Mouse (Mus musculus) neural tube, embryonic 12.5 days (tissue): ENCODE data around the gene Morc2a. TPM values are rescaled to one million over a fixed set of nuclear protein-coding genes. Genes with fewer than 3 reads are reported as not detected.

Source experiments
- ATAC-seq: fragments of 200-750 bp; cut with Nextera tagmentation; 2 replicates; pipeline ENCODE4 v1.8.0; 2017; ENCODE audit warnings: low read depth, mild to moderate bottlenecking, moderate TSS enrichment, moderate library complexity; ENCODE audit not compliant: low FRiP score
- H3K27ac ChIP-seq: fragments of 300-500 bp; sonication (generic); 2 replicates; pipeline ENCODE4 v1.5.1; 2016
- H3K27me3 ChIP-seq: fragments of 300-500 bp; sonication (generic); replicated peaks from 2 replicates; pipeline ENCODE4 v1.6.1; 2016; ENCODE audit warnings: mild to moderate bottlenecking
- H3K36me3 ChIP-seq: fragments of 300-500 bp; sonication (generic); 2 replicates; pipeline ENCODE4 v1.6.1; 2016; ENCODE audit warnings: mild to moderate bottlenecking
- H3K4me1 ChIP-seq: fragments of 300-500 bp; sonication (generic); 2 replicates; pipeline ENCODE4 v1.6.1; 2016
- H3K4me2 ChIP-seq: fragments of 300-500 bp; sonication (generic); replicated peaks from 2 replicates; pipeline ENCODE4 v1.6.1; 2016; ENCODE audit warnings: mild to moderate bottlenecking
- H3K4me3 ChIP-seq: fragments of 300-500 bp; sonication (generic); 2 replicates; pipeline ENCODE4 v1.5.1; 2016
- H3K9ac ChIP-seq: fragments of 300-500 bp; sonication (generic); 2 replicates; pipeline ENCODE4 v1.6.1; 2016; ENCODE audit warnings: mild to moderate bottlenecking
- H3K9me3 ChIP-seq: fragments of 300-500 bp; sonication (generic); 2 replicates; pipeline ENCODE4 v1.6.1; 2016; ENCODE audit warnings: mild to moderate bottlenecking
- WGBS: fragments of 180-500 bp; shearing (Covaris S2); methylation state at CpG from one replicate; pipeline ENCODE4 v1.1.7; 2016; 5-methylcytosine and 5-hydroxymethylcytosine counted together
- polyA plus RNA-seq: library from polyadenylated mRNA; unstranded; fragments of >200 nt; fragmentation: Nextera tagmentation; extraction: Ambion mirVana; gene quantifications from 2 replicates; pipeline ENCODE4 v1.2.1, GENCODE M21; 2016

Gene Morc2a
- polyA plus RNA-seq, 1 experiment from 2014 or later = 55.9 TPM

DNA sequence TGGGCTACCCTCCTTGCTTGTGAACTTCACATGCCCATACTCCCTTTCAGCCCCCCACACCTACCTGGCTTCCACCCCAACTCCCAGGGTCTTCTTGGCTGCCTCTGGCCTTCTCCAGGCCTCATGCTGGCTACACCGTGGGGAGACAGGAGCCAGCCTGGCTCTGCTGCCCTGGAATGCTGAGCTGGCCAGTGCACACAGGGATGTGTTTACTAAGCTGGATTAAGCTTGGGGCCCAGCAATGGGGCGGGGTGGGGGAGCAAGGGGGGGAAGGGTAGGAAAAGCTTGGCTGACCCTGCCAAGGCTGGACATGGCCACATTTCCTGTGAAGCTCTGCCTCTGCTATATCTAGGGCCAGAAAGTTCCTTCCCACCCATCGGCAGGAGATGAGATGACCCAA, 73.0 kb downstream of the Morc2a start:
- 70% methylated on average over 3 of the region's 3 CpGs for WGBS
- Histone ChIP-seq H3K27me3 (no peaks in the 10 kb centered on the region), H3K9me3 (no peaks in the 10 kb centered on the region), H3K4me1 (no peaks in the 10 kb centered on the region; the same call in 1 of the 2 replicates), H3K4me2 (no peak overlapping the region), H3K36me3 (no peaks in the 10 kb centered on the region), H3K27ac (no peak overlapping the region), H3K4me3 (no peak overlapping the region), H3K9ac (no peak overlapping the region)
- ATAC-seq = no peak

DNA sequence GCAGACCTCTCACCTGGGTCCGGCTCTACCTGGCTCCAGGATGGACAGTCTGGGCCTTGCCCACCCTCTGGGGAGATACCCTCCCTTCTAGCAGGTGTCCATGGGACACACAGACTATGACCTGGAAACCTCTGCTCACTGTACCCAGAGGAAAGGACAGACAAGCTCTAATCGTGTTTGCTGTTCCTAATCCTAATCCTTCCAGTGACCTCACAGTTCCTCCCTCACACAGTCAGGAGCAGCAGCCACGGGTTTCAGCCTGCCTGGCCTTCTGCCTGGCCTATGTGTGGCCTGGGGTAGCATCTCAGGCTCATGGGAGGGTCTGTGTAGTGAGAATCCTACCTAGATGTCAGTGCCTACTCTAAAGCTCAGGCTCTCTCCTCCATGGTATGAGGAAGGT, 73.9 kb downstream of the Morc2a start:
- Histone ChIP-seq H3K27me3 (no peaks in the 10 kb centered on the region), H3K9me3 (no peaks in the 10 kb centered on the region), H3K36me3 (no peaks in the 10 kb centered on the region), H3K4me2 (no peak overlapping the region), H3K4me1 (no peaks in the 10 kb centered on the region; the same call in 1 of the 2 replicates), H3K27ac (no peak overlapping the region), H3K9ac (no peak overlapping the region), H3K4me3 (no peak overlapping the region)
- no peak for ATAC-seq
- WGBS = 55% methylated on average over 3 of the region's 3 CpGs

GRCm38 (mm10) chr11:3723910-3724309, 74.9 kb downstream of the Morc2a start:
- Histone ChIP-seq H3K4me1 (no peaks in the 10 kb centered on the region; the same call in 1 of the 2 replicates), H3K4me3 (no peak overlapping the region), H3K36me3 (no peaks in the 10 kb centered on the region), H3K9ac (no peak overlapping the region), H3K9me3 (no peaks in the 10 kb centered on the region), H3K4me2 (no peak overlapping the region), H3K27ac (no peak overlapping the region), H3K27me3 (no peaks in the 10 kb centered on the region)
- ATAC-seq = no peak
- 74% methylated on average over 4 of the region's 4 CpGs for WGBS

DNA sequence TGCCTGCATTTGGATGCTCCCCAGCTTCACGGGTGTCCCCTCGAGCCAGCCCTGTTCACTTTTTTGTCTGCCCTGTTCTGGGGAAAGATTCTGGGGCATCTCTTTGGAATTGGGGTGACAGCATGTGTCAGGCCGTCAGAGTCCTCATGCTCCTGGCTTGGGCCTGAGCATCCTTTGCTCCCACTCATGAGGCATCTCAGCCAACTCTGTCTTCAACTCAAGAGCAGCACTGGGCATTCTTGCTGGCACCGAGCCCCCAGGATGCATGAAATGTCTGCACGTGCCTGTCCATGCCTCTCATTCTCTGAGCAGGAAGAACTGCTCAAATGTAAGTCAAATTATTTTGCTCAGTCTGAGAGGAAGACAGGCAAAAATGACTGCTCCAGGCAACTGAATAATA, 75.7 kb downstream of the Morc2a start:
- Histone ChIP-seq H3K9ac (no peak overlapping the region), H3K27ac (no peak overlapping the region), H3K27me3 (no peaks in the 10 kb centered on the region), H3K4me3 (no peak overlapping the region), H3K4me1 (no peaks in the 10 kb centered on the region; the same call in 1 of the 2 replicates), H3K4me2 (no peak overlapping the region), H3K9me3 (no peaks in the 10 kb centered on the region), H3K36me3 (no peaks in the 10 kb centered on the region)
- ATAC-seq = no peak
- WGBS = 78% methylated on average over 5 of the region's 5 CpGs

DNA sequence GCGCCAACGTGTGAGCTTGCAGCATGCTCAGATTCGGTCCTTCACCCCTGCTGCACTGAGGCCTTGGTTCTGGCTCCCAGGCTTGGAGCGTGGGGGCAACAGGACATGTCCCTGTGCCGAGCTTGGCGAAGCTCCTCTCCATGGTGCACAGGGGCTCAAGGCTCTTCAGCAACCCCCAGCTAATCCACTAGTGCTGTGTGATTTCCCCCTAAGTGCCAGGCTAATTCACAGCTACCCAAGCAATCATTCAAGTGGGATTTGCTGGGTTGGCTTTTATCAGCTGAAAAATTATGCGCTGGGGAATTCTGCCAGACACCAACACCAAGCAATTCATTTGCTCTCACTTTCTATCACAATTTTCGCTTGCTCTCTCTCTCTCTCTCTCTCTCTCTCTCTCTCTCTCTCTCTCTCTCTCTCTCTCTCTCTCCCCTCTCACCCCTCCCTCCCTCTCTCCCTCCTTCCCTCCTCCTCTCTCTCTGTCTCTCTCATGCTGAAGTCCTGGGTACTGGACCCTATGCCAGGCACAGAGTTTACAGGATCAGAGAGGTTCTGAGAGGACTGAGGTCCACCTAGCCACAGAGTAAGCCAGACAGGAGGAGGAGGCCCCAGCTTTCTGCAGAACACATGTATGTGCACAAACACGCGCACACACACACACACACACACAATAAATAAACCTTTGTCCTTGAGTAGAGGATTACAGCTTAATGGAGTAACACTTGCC, 76.5 kb downstream of the Morc2a start:
- no peaks in the 10 kb centered on the region for H3K36me3 ChIP-seq
- H3K4me2 ChIP-seq = no peak overlapping the region
- H3K4me1 ChIP-seq = no peaks in the 10 kb centered on the region; the same call in 1 of the 2 replicates
- no peak overlapping the region for H3K9ac ChIP-seq
- H3K4me3 ChIP-seq = no peak overlapping the region
- no peaks in the 10 kb centered on the region for H3K27me3 ChIP-seq
- ATAC-seq = no peak
- H3K27ac ChIP-seq = no peak overlapping the region
- no peaks in the 10 kb centered on the region for H3K9me3 ChIP-seq
- 69% methylated on average over 10 of the region's 10 CpGs for WGBS

DNA sequence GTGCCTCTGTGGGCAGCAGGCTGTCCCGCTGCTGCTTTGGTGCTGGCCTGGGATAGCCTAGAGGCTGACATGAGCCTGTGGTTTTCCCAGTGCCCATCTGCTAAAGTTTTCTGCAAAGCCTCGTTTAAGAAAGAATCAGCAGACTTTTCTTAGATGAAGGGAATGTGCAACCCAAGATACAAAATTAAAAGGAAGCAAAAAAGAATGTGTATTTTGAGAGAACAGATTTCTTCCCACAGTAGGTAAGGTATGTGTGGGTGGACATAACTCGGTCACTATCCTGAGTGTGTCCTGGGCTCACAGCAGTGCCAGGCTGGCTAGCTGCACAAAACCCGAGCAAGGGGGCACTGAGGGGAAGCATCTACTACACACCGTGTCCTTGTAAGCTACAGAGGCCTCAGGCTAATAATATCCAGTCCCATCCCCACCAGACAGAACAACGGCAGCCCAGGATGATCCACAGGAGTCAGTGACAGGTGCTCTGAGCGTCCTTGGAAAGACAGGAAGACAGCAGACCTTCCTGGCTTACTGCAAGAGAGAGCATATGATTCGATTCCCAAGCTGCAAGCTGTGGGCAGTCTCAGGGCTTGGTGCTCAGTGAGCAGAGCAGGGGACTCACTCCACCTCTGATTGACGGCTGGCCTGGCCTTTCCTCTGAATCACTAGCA, 78.6 kb downstream of the Morc2a start:
- Histone ChIP-seq H3K4me3 (no peak overlapping the region), H3K36me3 (no peaks in the 10 kb centered on the region), H3K4me1 (no peaks in the 10 kb centered on the region; the same call in 1 of the 2 replicates), H3K9me3 (no peaks in the 10 kb centered on the region), H3K4me2 (no peak overlapping the region), H3K27ac (no peak overlapping the region), H3K27me3 (no peaks in the 10 kb centered on the region), H3K9ac (no peak overlapping the region)
- 80% methylated on average over 9 of the region's 9 CpGs for WGBS
- no peak for ATAC-seq

DNA sequence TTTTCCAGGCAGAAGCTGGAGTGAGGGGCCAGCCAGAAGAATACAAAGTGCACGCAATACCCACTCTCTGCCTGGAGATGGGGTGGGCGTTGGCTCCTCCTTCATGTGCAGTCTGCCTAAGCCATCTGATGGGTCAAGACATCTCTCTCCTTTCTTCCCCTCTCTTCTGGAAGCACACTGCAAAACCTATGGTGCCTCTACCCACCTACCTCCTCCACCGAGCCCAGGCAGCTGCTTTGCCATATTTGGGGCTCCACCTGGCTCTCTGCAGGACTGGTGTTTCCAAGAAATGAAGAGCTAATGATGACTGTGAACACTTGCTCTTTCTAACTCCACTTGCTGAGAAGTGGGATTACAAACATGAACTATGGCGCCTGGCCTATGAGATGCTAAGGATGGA, 82.5 kb downstream of the Morc2a start:
- Histone ChIP-seq H3K9ac (no peak overlapping the region), H3K4me3 (no peak overlapping the region), H3K36me3 (no peaks in the 10 kb centered on the region), H3K4me1 (no peaks in the 10 kb centered on the region), H3K27ac (no peak overlapping the region), H3K27me3 (no peaks in the 10 kb centered on the region), H3K9me3 (no peaks in the 10 kb centered on the region), H3K4me2 (no peak overlapping the region)
- WGBS = 85% methylated on average over 4 of the region's 4 CpGs
- no peak for ATAC-seq

DNA sequence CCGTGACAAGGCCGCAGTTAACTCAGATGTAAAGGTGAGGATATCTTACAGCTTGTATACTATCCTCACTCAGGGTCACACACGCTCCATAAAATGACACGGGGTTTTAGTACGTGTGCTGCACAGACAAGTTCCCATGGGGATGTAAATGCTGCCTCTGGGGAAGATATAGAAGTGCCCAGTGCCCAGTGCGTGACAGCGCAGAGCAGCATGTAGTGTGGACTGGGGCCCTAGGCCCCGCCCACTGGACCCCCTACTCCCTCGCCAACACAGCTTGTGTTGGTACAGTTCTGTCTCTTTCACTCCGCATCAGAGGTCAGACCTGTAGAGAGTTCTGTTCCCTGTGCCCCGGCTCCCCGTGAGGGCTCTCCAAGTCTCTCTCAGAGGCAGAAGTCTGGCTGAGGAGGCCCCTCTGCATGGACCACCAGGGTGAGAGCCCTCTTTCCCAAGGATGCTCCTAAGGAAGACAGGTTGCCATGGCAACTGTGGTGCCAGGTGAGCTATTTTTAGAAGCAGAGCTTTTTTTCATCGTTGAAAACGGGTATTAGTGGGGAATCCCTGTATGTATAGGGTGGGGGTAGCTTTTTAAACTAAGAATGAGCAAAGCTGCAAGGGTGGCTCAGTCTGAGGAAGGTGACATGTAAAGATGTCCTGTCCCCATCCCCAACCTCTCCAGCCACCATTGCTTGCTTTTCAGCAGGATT, 85.1 kb downstream of the Morc2a start:
- WGBS = 76% methylated on average over 14 of the region's 14 CpGs
- Histone ChIP-seq H3K4me2 (no peak overlapping the region), H3K27ac (no peak overlapping the region), H3K9ac (no peak overlapping the region), H3K36me3 (no peaks in the 10 kb centered on the region), H3K27me3 (no peaks in the 10 kb centered on the region), H3K9me3 (no peaks in the 10 kb centered on the region), H3K4me1 (no peaks in the 10 kb centered on the region), H3K4me3 (no peak overlapping the region)
- no peak for ATAC-seq

DNA sequence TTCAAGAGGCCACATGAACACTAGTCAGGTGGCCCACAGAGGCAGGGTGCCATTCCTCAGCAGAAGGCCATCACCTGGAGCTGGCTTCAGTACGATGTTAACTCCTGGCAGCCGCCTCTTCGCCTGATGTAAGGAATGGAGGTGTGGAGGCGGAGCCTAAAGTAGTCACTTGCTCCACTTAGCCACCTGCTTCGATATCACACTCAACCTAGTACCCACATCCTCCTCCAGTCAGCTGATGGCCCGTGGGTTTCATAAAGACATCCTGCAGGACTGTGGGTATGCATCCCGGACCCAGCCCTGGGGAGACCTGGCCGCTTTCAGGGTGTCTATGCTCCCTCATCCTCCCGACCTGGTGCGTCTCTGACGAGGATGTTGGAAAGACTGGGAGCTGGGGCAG, 86.7 kb downstream of the Morc2a start:
- WGBS = 82% methylated on average over 11 of the region's 11 CpGs
- no peak overlapping the region for H3K27ac ChIP-seq

GRCm38 (mm10) chr11:3738778-3739177, 89.8 kb downstream of the Morc2a start:
- no peak overlapping the region for H3K9ac ChIP-seq

More for the DNA sequence above, 86.7 kb downstream of the Morc2a start:
- H3K9ac ChIP-seq = no peak overlapping the region
- no peak overlapping the region for H3K4me3 ChIP-seq
- no peaks in the 10 kb centered on the region for H3K27me3 ChIP-seq
- no peak for ATAC-seq
- no peaks in the 10 kb centered on the region for H3K4me1 ChIP-seq
- H3K36me3 ChIP-seq = no peaks in the 10 kb centered on the region
- H3K9me3 ChIP-seq = no peaks in the 10 kb centered on the region
- H3K4me2 ChIP-seq = no peak overlapping the region

More at GRCm38 (mm10) chr11:3738778-3739177, 89.8 kb downstream of the Morc2a start:
- Histone ChIP-seq H3K27ac (no peak overlapping the region), H3K4me2 (no peak overlapping the region), H3K36me3 (no peaks in the 10 kb centered on the region), H3K27me3 (no peaks in the 10 kb centered on the region), H3K4me1 (no peaks in the 10 kb centered on the region), H3K9me3 (no peaks in the 10 kb centered on the region), H3K4me3 (no peak overlapping the region)
- 81% methylated on average over 2 of the region's 2 CpGs for whole genome bisulfite sequencing
- ATAC-seq = no peak
